Mouse (Mus musculus) MEL (cell line): ENCODE data around the gene Arl6ip5. TPM values are rescaled to one million over a fixed set of nuclear protein-coding genes. Genes with fewer than 3 reads are reported as not detected.
"Not testable (repeated sequence)": the region's sequence is repeated elsewhere in the genome, so short reads cannot be mapped to it uniquely, and the experiment has no call there.

Experiments used
- DNase-seq: peaks from one replicate; pipeline ENCODE4 v3.0.0; 2011; ENCODE audit warnings: low read depth, low spot score
- H3K27ac ChIP-seq: 2 replicates; pipeline ENCODE4 v1.5.1; 2012; ENCODE audit warnings: low read depth, mild to moderate bottlenecking, control low read depth, low read length, moderate library complexity; ENCODE audit not compliant: control insufficient read depth
- H3K27me3 ChIP-seq, 2 experiments: fragments of 150-350 bp in 1 of 2; sonication (generic) in 1 of 2; 2 replicates each; pipeline ENCODE4 v1.6.1; 2012; ENCODE audit warnings: low read length in 2 of 2, mild to moderate bottlenecking in 2 of 2, improper control_type of control experiment in 1 of 2, moderate library complexity in 1 of 2; ENCODE audit not compliant: insufficient read depth in 2 of 2, control insufficient read depth in 1 of 2
- H3K36me3 ChIP-seq, 2 experiments: 2 replicates each; pipeline ENCODE4 v1.6.1; 2012 to 2014; ENCODE audit warnings: low read length in 2 of 2, improper control_type of control experiment in 1 of 2, inconsistent platforms in 1 of 2, mild to moderate bottlenecking in 1 of 2; ENCODE audit not compliant: insufficient read depth in 2 of 2, control insufficient read depth in 1 of 2
- H3K4me1 ChIP-seq, 2 experiments: fragments of 150-350 bp in 1 of 2; sonication (generic) in 1 of 2; 2 replicates each; pipeline ENCODE4 v1.6.1; 2012; ENCODE audit warnings: low read length in 2 of 2, improper control_type of control experiment in 1 of 2, mild to moderate bottlenecking in 1 of 2; ENCODE audit not compliant: insufficient read depth in 2 of 2, control insufficient read depth in 1 of 2
- H3K4me3 ChIP-seq, 2 experiments: fragments of 150-350 bp in 1 of 2; sonication (generic) in 1 of 2; 2 replicates each; pipeline ENCODE4 v1.5.1; 2012; ENCODE audit warnings: low read depth in 2 of 2, low read length in 2 of 2, mild to moderate bottlenecking in 2 of 2, moderate library complexity in 2 of 2, control low read depth in 1 of 2, improper control_type of control experiment in 1 of 2; ENCODE audit not compliant: control insufficient read depth in 1 of 2, insufficient read depth in 1 of 2
- H3K79me2 ChIP-seq: 2 replicates; pipeline ENCODE4 v1.6.1; 2012; ENCODE audit warnings: mild to moderate bottlenecking, low read length, moderate library complexity; ENCODE audit not compliant: control insufficient read depth, poor library complexity, insufficient read depth
- H3K9ac ChIP-seq: 2 replicates; pipeline ENCODE4 v1.6.1; 2012; ENCODE audit warnings: low read depth, mild to moderate bottlenecking, control low read depth, low read length, moderate library complexity; ENCODE audit not compliant: control insufficient read depth, poor library complexity, severe bottlenecking
- H3K9me3 ChIP-seq: fragments of 150-350 bp; sonication (generic); replicated peaks from 2 replicates; pipeline ENCODE4 v1.6.1; 2012; ENCODE audit warnings: mild to moderate bottlenecking, low read length, improper control_type of control experiment, moderate library complexity; ENCODE audit not compliant: insufficient read depth
- BHLHE40 ChIP-seq: IDR thresholded peaks from 2 replicates; pipeline ENCODE4 v1.6.1; 2012; ENCODE audit warnings: low read depth, mild to moderate bottlenecking, inconsistent platforms, low read length, improper control_type of control experiment, borderline replicate concordance
- CTCF ChIP-seq, 3 experiments: IDR thresholded peaks in 2 of 3; conservative IDR thresholded peaks in 1 of 3; 2 replicates each; pipeline ENCODE4 v1.5.1; 2011 to 2012; ENCODE audit warnings: low read length in 3 of 3, low read depth in 2 of 3, mild to moderate bottlenecking in 2 of 3, improper control_type of control experiment in 1 of 3, inconsistent platforms in 1 of 3, mixed read lengths in 1 of 3, moderate library complexity in 1 of 3; ENCODE audit not compliant: control insufficient read depth in 1 of 3, insufficient read depth in 1 of 3, poor library complexity in 1 of 3, severe bottlenecking in 1 of 3
- EP300 ChIP-seq, 2 experiments: IDR thresholded peaks; 2 replicates each; pipeline ENCODE4 v1.6.1; 2011; ENCODE audit warnings: improper control_type of control experiment in 2 of 2, low read length in 2 of 2, low read depth in 1 of 2, mild to moderate bottlenecking in 1 of 2
- KAT2A ChIP-seq: conservative IDR thresholded peaks from 2 replicates; pipeline ENCODE4 v1.6.1; 2012; ENCODE audit warnings: low read depth, low read length, improper control_type of control experiment, inconsistent platforms
- MXI1 ChIP-seq: IDR thresholded peaks from 2 replicates; pipeline ENCODE4 v1.6.1; 2011; ENCODE audit warnings: mild to moderate bottlenecking, low read depth, low read length, improper control_type of control experiment
- MYB ChIP-seq: IDR thresholded peaks from 2 replicates; pipeline ENCODE4 v1.6.1; 2011; ENCODE audit warnings: mild to moderate bottlenecking, low read depth, low read length, improper control_type of control experiment
- RAD21 ChIP-seq: IDR thresholded peaks from 2 replicates; pipeline ENCODE4 v1.6.1; 2011; ENCODE audit warnings: mild to moderate bottlenecking, low read depth, low read length, improper control_type of control experiment
- SMC3 ChIP-seq: IDR thresholded peaks from 2 replicates; pipeline ENCODE4 v1.6.1; 2011; ENCODE audit warnings: low read depth, low read length, improper control_type of control experiment
- TBP ChIP-seq: IDR thresholded peaks from 2 replicates; pipeline ENCODE4 v1.8.0; 2011; ENCODE audit warnings: low read depth, low read length, improper control_type of control experiment
- USF2 ChIP-seq, 2 experiments: IDR thresholded peaks; 2 replicates each; pipeline ENCODE4 v1.6.1; 2011 to 2012; ENCODE audit warnings: improper control_type of control experiment in 2 of 2, low read length in 2 of 2, borderline replicate concordance in 1 of 2, inconsistent platforms in 1 of 2, low read depth in 1 of 2, mild to moderate bottlenecking in 1 of 2; ENCODE audit not compliant: insufficient read depth in 1 of 2
- ZNF384 ChIP-seq: IDR thresholded peaks from 2 replicates; pipeline ENCODE4 v1.6.1; 2012; ENCODE audit warnings: low read depth, mild to moderate bottlenecking, inconsistent platforms, low read length, improper control_type of control experiment
- polyA plus RNA-seq, 2 experiments: library from polyadenylated mRNA; stranded (reverse) in 1 of 2; unstranded in 1 of 2; fragments of >175 nt in 1 of 2; fragments of >200 nt in 1 of 2; gene quantifications; 2 replicates each; pipeline versions ENCODE4 v1.2.1 to v1.2.4; 2012; ENCODE audit warnings: low replicate concordance in 2 of 2, low read depth in 1 of 2; ENCODE audit not compliant: insufficient read length in 2 of 2, insufficient read depth in 1 of 2, missing spikeins in 1 of 2
- total RNA-seq: library from RNA; depleted of rRNA; stranded (reverse); fragments of 300-350 nt; gene quantifications from 2 replicates; pipeline ENCODE4 v1.2.3, GENCODE M21; 2012

Arl6ip5 gene
- total and polyA plus RNA-seq, 3 experiments, result 39.4 to 113 TPM; not detected in 1

- DNase-seq, result no peak
- Histone ChIP-seq H3K4me3 (no peak overlapping the region), H3K36me3 (no peaks in the 10 kb centered on the region; a peak in 1 of 4 replicates), H3K9ac (no peak overlapping the region), H3K9me3 (no peaks in the 10 kb centered on the region), H3K27ac (no peak overlapping the region), H3K4me1 (no peaks in the 10 kb centered on the region), H3K27me3 (peaks cover 1 to 3% of the 10 kb centered on the region in 2 experiments; a peak in 2 of 4 replicates), H3K79me2 (no peaks in the 10 kb centered on the region)
- TF ChIP-seq USF2 (IDR thresholded peaks at IDR 0.05; ENCODE audit: borderline replicate concordance in 1 of 2, insufficient read depth in 1 of 2, low read depth in 1 of 2, low read length in 2 of 2), result no peak
- no peak for TF ChIP-seq KAT2A
- TF ChIP-seq BHLHE40, result no peak
- no peak for TF ChIP-seq MXI1
- TF ChIP-seq EP300 (IDR thresholded peaks at IDR 0.05; ENCODE audit: low read depth in 1 of 2, low read length in 2 of 2), result no peak
These were observed 51.7 kb downstream of the Arl6ip5 start for GRCm38 (mm10) chr6:97262229-97262628.

- H3K9ac ChIP-seq, H3K4me3 ChIP-seq, H3K9me3 ChIP-seq, H3K27ac ChIP-seq, H3K79me2 ChIP-seq, H3K27me3 ChIP-seq, H3K36me3 ChIP-seq, H3K4me1 ChIP-seq: not testable (repeated sequence)
- TF ChIP-seq SMC3 (peak; percentile 47), CTCF (IDR thresholded peaks at IDR 0.05 in 2 of 3, conservative IDR thresholded peaks at IDR 0.05 in 1 of 3; ENCODE audit: control insufficient read depth in 1 of 3, insufficient read depth in 1 of 3, low read depth in 2 of 3, low read length in 3 of 3, poor library complexity in 1 of 3, severe bottlenecking in 1 of 3) (peak in 1 of 3 experiments; percentile 55; a peak in 2 of 6 replicates), RAD21 (peak; percentile 25)
- peak; percentile 46 for DNase-seq
These were observed 53.3 kb downstream of the Arl6ip5 start for GRCm38 (mm10) chr6:97263750-97264149.

- Histone ChIP-seq H3K36me3 (no peaks in the 10 kb centered on the region), H3K4me3 (no peak overlapping the region), H3K27ac (no peak overlapping the region), H3K9me3 (no peaks in the 10 kb centered on the region), H3K9ac (no peak overlapping the region), H3K79me2 (no peaks in the 10 kb centered on the region), H3K4me1 (no peaks in the 10 kb centered on the region), H3K27me3 (peaks cover 0 to 1% of the 10 kb centered on the region in 2 experiments; a peak in 2 of 4 replicates)
- TF ChIP-seq ZNF384 (no peak), MXI1 (no peak), MYB (no peak), TBP (no peak), SMC3 (no peak)
- DNase-seq, result no peak
These were observed 54.8 kb downstream of the Arl6ip5 start for GRCm38 (mm10) chr6:97265240-97265639.
